Mouse (Mus musculus): ENCODE data around the gene Dnaja4.
A peak's percentile ranks its signal among the peaks of the same experiment; 100 is the strongest.

Gene Dnaja4

DNA sequence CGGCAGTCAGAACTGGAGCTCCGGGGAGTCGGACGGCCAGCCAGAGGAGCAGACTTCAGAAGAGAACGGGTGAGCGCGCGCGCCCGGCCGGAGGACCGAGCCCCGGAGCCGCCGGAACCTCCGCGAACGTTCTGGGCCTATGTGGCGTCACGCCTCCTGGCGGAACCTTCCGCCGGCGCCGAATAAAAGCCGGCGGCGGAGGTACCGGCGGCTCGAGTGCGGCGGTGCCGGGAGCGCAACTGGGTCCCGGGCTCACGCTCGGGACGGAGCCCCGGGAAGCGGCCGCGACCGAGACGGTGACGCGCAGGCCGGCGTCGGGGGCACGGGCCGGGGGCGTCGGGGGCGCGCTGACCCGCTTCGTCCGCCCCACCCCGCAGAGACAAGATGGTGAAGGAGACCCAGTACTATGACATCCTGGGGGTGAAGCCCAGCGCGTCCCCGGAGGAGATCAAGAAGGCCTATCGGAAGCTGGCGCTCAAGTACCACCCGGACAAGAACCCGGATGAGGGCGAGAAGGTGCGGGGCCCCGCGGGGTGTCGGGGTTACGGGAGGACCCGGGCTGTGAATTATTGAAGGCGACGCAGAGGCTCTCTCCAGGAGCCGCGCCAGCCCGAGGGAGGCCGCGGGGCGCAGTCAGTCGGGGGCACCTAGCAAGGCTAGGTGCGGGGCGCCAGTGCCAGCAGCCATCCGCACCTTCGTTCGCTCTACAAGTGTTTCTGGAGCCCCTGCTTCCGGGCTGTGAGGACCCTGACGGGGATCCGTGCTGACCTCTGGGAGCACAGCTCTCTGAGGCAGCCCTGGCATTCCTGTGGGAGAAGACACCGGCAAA is 886 bp downstream of the Dnaja4 start:
- peak; percentile 47 to 62 for DNase-seq (ENCODE audit: low spot score in 2 of 2)

DNA sequence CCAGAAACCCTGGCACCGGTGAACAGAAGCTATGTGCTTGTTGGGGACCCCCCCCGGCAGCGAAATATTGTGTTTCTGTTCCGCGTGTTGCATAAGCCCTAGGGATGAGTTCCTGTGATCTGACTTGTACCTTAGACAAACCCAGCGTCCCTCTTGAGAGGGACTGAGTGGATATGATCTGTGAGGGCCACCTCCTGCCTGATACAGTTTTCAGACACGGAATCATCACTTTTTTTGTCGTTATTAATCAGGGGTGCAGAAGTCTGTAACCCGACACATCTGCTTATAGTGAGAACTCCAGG is 1.5 kb downstream of the Dnaja4 start:
- peak in 1 of 2 experiments; percentile 9 for DNase-seq (ENCODE audit: low spot score in 2 of 2)

GRCm38 (mm10) chr9:54700746-54701145 is 2.1 kb downstream of the Dnaja4 start:
- no peak for DNase-seq (ENCODE audit: low spot score in 2 of 2)

- no peak for DNase-seq (ENCODE audit: low spot score in 2 of 2)
Observed at GRCm38 (mm10) chr9:54702581-54702980, 3.9 kb downstream of the Dnaja4 start.

GRCm38 (mm10) chr9:54704361-54704760 is 5.7 kb downstream of the Dnaja4 start:
- DNase-seq (ENCODE audit: low spot score in 2 of 2): peak in 1 of 2 experiments; percentile 37

DNA sequence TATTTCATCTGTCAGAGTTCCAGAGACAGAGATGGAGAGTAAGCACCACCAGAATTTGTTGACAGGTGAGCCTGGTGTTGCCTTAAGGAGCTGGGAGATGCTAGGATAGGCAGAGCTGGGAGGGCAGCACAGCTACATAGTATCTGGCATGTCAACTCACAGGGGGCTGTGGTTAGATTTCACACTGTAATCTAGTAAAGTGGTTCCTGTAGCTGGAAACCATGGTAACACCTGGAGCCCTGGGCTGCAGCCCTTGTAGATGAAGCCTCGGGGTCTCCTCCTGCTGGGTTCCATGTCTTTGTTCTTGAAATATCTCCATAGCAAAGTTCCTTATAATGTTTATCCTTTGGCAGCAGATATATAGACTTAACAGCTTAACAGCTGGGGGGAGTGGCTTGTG is 6.9 kb downstream of the Dnaja4 start:
- no peak for DNase-seq (ENCODE audit: low spot score in 2 of 2)

DNA sequence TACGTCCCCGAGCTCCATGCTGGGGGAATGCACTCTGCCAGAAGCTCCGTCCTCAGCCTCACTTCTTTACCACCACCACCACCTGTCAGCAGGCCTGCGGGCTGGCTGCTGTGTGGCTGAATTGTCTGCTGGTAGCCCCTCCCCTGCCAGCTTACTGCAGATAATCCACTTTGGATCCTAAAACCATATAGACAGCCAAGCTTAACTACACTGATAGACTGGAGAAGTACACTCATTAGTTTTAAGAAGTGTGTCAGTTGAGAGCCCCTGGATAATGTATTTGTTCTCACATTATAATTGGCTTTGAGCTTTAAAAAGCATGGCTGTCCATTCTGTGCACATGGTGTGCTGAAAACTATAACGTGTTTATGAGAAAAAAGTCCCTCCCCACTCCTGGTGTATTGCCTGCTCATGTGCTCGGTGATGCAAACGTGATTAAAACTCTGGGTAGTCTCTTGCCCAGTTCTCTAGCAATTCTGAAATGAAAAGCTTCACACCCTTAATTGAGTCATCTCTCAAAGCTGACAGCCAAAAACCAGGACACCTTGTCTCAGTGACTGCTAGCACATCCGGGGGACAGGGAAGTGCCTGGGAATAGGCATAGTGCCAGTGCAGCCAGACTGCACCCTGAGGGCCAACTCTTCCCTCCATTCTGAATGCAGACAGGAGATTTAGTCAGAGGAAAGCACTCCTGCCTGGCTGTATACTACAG is 8.8 kb downstream of the Dnaja4 start:
- no peak for DNase-seq (ENCODE audit: low spot score in 2 of 2)

- DNase-seq (ENCODE audit: low spot score in 2 of 2): no peak
Observed at GRCm38 (mm10) chr9:54708085-54708484, 9.4 kb downstream of the Dnaja4 start.

DNA sequence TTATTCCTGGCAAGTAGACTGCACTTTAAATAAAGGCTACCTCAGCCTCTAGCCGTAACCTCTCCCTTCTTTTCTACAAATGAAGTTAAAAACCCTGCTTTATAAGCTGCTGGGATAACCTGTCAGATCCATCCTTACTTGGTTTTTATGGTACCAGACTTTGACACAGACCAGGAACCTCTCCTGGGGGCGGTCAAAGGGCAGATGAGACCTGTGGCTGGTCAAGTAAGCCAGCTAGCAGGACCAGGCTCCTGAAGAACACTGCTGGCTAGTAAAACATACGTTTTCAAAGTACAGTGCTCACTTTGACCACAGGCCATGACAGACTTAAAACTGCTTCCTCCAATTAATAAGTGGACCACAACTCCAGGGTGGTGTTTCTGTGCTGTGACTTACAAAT is 17.1 kb downstream of the Dnaja4 start:
- DNase-seq (ENCODE audit: low spot score in 2 of 2): no peak

- no peak for DNase-seq (ENCODE audit: low spot score in 2 of 2)
Observed at GRCm38 (mm10) chr9:54717527-54717926, 18.9 kb downstream of the Dnaja4 start.

GRCm38 (mm10) chr9:54722156-54722555 is 23.5 kb downstream of the Dnaja4 start:
- DNase-seq (ENCODE audit: low spot score in 2 of 2): no peak

GRCm38 (mm10) chr9:54722596-54722995 is 23.9 kb downstream of the Dnaja4 start:
- DNase-seq (ENCODE audit: low spot score in 2 of 2): no peak

- DNase-seq (ENCODE audit: low spot score in 2 of 2): no peak
Observed at GRCm38 (mm10) chr9:54726315-54726714, 27.6 kb downstream of the Dnaja4 start.

GRCm38 (mm10) chr9:54732122-54732521 is 33.4 kb downstream of the Dnaja4 start:
- no peak for DNase-seq (ENCODE audit: low spot score in 2 of 2)

GRCm38 (mm10) chr9:54733921-54734638 is 35.4 kb downstream of the Dnaja4 start, which contains the start of gene Wdr61:
Wdr61 (minus strand) TSS chr9:54734519.
- DNase-seq (ENCODE audit: low spot score in 2 of 2): peak; percentile 96

GRCm38 (mm10) chr9:54734639-54735252 is 36.1 kb downstream of the Dnaja4 start:
- no peak for DNase-seq (ENCODE audit: low spot score in 2 of 2)

- peak; percentile 20 to 21 for DNase-seq (ENCODE audit: low spot score in 2 of 2)
Observed at GRCm38 (mm10) chr9:54736284-54736701, 37.6 kb downstream of the Dnaja4 start.

GRCm38 (mm10) chr9:54738376-54738775 is 39.7 kb downstream of the Dnaja4 start:
- DNase-seq (ENCODE audit: low spot score in 2 of 2): no peak

DNA sequence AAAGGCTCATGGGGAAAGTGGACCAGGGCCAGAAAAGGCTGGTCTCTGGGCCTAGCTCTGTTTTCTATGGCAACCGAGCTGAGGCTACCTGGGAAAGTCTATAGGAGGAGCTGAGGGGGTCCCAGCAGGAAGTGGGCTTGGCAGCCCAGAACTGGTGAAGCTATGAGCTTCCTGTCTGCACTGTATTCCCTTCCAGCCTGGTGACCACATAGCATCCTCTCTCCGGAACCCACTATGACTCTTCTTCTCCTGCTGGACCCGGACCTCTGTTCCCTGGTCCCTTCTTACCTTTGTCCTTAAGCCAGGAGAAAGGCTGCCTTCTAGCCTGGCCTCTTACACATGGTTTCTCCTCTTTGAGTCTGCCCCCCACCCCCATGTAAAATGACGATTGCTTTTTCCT is 45.2 kb downstream of the Dnaja4 start:
- no peak for DNase-seq (ENCODE audit: low spot score in 2 of 2)

DNA sequence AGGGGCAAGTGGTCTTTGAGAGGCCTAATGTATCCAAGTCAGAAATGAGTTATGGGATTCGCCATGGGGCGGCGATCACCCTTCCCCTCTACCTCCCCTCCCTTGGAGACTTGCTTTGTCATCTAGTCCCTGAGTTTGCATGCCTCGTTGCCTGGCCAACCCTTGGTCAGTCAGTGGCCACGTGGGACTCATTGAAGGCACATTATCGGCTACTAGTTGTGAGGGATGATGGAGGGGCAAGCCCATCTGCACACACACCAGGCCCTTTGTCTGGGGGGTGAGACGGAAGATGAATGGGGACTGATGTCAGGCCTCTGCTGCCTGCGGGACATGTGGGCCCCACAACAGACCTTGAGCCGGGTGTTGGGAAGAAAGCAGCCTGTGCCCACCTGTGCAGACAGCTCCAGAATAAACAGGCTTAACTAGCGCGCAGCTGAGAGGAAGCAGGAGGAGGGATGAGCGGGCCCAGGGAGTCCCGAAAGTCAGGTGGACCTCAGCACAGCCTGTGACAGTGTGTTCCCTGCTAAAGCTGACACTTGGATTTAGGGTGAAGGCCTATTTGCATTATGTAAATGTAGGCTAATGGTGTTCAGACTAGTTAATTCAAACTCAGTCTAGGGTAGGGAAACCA is 47.2 kb downstream of the Dnaja4 start:
- DNase-seq (ENCODE audit: low spot score in 2 of 2): no peak

DNA sequence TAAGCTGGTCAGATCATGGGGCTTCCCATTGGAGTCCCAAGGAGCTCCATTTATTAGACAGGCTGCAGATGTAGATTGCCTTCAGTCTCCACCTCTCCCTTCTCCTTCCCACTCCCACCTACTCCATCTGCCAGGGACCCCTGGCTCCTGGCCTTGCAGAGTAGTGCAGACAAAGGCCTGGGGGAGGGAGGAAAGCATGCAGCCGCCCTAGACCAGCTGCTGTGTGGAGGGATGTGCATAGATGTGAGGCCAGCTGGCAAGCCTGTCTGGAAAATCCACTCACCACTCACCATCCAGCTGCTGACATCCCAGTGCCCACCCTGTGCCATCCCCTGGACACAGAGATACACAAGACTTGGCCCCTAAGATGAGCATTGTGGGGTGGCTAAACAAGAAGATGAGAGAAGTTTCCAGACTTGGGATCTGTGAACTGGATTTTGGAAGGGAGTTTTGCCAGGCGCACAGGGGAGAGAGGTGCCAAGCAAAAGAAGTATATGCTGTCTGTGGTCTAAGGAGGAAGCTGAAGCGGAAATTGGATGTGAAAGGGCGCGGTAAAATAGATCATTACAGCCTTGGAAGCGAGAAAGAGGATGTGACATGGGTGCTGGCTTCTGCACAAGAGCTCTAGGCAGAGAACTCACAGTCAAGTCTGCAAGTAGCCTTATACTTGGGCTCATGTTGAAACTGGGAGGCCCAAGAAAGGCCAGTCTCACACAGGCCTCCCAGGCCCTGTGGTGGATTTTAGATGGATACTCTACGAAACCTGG is 51.7 kb downstream of the Dnaja4 start:
- no peak for DNase-seq (ENCODE audit: low spot score in 2 of 2)
